Mouse (Mus musculus): ENCODE measurements around the gene Endov.
A peak's percentile ranks its signal among the peaks of the same experiment; 100 is the strongest.

Gene Endov

DNA sequence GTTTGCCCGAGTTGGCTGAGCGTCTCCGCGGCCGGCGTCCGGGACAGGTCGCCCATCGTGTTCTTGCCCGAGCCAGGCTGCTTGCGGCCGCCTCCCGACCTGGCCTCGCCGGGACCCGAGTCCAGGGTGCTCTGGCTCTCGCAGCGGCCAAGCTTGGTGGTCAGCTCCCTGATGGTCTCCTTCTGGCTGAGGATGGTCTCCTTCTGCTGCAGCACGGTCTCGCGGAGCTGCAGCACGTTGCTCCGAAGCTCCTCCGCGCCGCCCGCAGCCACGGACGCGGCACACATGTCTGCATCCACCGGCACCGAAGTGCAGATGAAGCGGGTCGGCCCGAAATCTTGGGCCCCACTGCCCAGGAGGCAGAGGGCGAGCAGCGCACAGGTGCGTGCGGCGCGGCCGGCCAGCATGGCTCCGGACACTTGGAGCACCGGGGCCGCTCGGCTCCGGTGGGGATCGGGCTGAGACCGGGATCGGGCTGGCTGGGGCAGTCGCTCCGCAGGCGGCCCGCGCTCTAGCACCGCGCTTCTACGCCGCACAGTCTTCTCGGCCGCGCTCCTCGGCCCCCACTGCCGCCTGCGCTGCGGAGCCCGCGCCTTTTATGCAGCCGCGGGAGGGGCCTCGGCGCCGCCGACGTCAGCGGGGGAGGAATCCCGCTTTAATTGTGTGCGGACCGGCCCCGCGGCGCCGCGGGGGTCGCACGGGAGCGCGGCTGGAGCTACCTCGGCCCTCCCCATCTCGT lies 56.2 kb downstream of the Endov start, which contains the start of gene Nptx1:
Gene Nptx1 (minus strand): TSS at position 571 of the 739 bp plus-strand sequence.
- peak; percentile 35 for DNase-seq

DNA sequence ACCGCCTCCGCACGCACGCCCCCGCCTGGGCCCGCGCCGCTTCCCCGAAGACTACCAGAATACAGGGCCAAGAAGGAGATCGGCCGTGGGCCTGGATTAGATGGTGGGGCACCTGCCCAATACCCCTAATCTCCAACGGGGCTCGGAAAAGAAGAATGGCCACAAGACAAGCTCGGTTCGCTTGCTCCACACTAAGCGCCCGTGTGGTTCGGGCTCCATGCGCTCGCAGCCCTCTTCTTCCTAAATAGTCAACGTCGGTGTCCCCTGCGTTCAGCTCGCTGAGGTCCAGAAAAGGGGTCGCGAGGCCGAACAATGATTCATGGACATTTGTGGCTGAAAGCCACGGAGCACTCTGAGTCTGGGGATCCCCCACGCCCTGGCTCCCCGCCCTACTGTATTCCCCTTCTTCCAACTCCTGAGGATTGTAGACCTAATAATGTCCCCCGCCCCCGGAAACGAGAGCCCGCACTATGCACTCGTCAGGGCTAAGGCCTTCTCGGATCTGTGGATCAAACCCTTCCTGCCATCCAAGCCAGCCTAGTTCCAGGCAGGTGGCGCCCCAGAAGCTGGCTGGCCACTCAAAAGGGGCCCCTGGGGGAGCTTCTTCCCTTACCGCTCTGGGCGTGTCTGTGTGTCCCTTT lies 56.9 kb downstream of the Endov start:
- no peak for DNase-seq

DNA sequence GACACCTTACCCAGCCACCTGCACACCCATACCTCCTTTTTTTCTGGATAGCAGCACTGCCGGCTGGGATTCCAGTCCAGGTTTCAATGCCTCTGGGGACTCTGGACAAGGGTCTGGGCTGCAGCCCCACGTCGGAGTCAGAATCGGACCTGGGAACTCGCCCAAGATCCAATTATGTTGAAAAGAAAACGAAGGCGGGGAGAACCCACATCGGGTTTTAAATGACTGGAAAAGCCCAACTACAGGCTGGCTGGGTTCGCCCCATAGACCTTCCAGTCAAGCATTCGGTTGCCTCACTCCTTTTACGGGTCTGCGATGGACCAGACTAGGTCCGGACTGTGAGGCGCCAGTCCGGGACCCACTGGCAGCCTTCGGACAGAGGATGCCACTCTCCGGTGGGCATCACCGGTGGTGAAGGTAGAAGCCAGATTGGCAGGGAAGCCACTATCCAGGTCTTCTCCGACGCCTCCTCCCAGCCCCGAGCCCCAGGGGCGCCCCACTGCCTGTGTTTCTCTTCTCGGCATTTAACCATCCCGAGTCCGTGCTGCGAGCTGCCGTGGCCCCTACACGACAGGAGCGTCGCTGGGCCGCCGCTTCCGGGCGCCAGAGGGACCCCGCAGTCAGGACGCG lies 57.7 kb downstream of the Endov start:
- no peak for DNase-seq

DNA sequence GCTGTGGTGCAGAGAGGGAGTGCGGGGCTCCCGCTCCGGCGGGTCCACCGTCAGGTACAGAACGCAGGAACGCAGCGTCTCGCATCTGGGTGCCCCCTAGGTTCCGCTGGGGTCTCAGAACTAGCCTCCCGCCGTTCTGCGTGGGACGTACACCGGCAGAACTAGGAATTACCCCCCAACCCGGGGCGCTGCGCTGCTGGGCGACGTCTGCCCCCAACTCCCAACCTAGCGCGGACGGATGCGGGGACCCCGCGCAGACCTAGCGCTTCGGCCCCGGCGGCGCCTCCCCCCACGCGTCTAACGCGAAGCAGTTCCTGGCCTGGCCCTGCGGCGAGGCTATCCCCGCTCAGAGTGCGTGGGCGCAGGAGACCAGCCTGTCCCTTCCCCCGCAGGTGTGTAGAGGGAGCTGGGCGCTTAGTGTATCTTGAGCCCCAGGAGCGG lies 58.2 kb downstream of the Endov start:
- DNase-seq: no peak

DNA sequence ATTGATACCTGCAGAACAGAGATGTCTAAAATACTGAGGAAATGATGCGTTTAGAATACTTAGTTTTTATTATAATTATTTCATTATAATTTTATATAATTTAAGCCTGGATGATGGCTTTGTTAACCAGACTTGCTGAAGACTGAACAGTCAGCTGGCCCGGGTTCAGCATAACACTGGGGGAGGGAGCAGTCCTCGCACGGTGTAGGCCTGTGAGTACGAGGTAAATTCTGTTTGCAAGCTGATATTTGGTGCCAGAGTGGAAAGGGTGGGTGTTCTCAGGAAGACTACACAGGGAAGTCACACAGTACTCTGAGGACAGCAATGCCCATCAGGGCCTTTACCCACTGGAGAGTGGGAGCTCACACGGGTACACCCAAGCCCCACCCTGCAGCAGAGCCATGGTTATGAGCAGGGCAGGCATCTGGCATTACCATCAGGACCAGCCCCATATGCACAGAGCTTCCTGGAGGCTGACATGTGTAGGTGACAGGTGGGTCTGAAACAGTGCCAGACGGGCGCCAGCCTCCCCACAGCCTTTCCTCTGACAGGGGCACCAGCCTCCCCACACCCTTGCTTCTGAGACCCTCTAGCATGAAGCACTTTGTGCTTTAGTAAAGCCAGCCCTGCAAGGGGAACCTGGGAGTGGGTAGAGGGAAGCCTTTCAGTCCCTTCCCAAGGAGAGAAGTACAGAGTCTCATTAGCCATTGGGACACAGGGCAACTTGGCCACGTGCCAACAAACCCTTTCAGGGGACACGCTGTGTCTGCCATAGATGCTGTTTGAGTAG lies 59.6 kb downstream of the Endov start:
- no peak for DNase-seq

DNA sequence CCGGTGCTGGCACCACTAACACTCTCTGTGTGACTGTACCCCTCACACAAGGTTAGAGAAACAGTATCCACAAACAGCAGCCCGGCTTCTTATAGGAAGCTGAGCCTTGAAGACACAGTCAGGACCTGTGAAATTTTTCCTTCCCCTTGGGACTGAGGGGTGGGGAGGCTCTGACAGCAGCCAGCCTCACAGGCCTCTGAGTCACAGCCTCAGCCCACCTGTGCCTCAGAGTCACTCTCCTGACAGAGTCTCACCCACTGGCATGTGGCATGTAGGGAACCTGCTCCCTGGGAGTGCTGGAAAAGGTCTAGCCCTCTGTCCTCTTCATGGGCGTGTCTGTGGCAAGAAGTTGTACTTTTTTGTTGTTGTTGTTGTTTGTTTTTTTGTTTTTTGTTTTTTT lies 60.3 kb downstream of the Endov start:
- DNase-seq: no peak

DNA sequence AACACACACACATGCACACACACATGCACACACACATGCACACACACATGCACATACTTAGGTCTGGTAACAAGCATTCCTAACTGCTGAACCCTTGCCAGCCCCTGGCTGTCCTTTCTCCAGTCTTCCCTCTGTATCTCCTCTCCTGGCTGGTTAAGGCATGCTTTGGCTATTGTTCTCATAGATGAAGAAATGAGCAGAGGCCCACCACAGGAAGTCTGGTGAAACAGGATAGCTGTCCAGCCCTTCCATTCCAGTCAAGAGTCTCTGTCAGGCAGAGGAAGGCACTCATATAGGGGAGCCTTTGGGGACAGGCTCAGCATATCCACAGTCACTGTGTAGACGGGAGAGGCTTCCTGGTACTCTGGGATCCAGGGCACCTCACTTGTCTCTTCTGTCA lies 61.2 kb downstream of the Endov start:
- no peak for DNase-seq

DNA sequence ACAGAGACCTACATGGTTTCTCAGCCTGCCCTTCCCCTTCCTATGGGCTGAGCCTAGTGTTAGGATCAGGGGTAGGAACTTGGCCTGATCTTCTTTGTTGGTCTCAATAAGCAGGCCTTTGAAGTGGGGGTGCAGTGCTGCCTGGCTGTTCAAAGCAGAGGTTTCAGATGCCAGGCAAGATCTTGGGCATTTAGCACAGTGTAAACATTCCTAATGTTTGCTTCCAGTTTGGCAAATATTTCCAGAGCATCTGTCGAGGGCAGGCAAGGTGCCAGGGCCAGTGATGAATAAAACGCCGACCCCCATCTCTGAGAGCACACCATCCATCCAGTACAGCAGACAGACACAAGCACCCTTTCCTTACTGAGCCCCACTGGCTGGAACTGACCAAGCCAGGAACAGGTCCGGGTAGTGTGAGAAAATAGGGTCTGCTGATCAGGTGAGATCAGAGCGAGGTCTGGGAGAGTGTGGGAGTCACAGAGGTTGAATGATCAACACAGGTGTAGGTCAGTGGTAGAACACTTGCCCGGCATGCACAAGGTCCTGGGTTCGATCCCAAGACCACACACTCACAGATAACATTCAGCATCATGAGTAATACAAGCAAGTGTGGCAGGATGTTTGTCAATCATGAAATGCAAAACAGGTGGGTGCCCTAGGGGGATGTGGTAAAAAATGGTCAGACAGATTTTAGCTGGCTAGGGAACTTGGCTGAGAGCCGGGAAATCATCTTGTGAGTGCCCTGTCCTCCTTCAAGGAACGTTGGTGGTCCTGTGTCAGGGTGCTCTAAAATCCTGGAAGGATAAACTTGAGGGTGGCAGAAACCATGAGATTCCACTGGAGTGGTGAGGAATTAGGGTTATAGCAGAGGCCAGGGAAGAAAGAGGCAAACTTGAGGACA lies 62.0 kb downstream of the Endov start:
- peak; percentile 34 for DNase-seq

DNA sequence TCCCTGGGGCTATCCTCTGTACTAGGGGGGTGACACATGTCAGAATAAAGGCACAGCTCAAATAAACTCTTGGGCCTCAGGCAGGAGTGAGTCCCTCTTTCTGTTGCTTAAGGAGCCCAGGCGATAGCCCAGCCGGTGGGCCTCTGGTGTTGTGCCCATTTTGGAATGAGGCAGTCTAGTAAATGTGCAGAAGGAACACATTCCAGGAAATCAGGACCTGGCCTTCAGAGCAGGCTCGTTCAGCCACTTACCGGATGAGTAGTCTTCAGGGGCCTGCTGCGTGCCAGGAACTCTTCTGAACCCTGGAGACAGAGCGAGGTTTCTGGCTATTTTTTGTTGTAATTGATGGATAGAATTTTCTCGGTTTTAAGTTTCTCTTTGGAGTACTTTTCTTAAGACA lies 63.6 kb downstream of the Endov start:
- DNase-seq: no peak

DNA sequence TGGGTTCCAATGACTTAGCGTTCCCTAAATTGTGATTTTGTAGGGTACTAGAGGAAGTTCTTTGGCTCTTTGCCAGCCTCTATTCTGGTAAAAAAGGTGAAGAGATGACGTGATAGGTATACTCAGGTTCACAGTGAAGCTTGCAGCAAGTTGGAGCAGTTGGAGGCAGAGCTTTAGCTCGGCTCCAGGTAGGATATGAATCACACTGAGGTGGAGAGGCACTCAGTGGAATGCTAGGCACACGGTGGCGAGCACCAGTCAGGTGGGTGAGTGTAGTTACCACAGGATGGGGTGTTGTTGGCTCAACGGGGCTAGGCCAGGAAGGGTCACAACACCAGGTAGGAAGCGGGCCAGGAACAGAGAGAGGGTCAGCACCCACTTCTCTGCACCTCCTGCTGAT lies 64.0 kb downstream of the Endov start:
- no peak for DNase-seq

DNA sequence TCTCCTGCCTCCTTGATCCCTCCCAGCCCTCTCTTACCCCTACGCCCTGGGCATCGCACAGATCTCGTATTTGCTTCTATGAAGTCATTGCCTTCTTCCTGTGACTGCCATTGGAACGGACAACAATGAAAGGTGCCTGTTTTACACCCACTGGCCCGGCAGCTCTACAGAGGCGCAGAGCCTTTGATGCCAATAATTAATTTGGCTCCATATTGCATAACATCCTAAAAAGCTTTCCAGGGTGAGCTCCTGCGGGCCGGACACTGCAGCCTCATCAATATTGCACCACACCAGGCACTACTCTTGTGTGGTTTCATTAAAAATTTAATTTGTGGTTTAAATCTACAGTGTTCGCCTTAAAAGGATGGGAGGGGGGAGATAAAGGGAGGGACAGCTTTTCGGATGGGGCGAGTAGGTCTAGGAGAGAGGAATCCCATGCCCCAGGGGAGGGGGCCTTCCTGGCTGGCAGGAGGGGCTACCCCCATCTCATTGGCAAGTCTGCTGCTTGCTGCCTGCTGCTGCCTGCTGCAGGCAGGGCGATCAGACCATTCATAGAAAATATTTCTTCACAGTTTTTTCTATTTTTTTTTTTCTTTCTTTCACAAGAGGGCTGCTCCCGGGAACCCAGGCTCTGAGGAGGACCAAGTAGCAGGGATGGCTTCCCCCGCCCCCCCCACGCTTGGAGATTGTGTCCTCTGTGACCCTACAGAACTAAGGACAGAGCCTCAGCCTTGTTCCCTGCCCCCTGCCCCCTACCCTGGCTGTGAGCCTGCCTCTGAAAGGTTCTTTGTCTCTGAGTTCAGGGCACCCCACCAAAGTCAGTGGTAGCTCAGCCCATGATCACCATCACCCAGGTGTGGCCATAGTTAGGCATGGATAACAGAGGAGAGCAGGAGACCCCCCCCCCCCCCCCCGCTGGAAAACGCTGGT lies 67.1 kb downstream of the Endov start:
- DNase-seq: no peak

DNA sequence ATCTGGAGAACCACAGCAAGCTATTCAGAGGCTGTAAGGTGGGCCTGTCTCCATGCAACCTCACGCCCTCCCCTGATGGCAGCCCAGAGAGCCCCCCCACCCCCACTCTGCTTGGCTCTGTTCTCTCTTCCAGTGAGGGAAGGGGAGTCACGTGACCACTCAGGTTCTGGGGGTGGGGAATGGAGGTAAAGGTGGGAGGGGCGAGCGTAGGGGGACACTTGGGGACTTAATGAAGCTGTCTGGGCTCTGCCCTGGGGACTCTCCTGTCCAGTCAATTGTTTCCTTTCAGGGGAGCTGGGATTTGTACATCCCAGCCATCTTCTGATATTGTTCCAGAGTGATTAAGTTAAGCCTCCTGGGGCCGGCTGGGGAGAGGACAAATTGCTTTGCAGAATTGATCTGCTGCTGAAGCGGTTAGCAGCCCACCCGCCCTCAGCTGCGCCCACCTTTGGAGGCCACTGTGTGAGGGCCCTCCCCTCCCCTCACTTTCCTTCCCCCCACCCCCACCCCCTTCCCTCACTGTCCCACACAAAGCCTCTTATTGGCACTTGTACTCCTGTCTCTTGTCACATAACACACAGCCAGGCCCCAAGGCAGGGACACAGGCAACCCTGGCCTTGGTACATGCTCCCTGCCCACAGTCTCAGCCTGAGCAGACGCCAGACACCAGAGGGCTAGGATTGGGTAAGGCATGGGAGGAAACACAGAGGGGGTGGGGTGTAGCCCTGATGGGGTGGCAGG lies 67.9 kb downstream of the Endov start:
- DNase-seq: no peak
